Mouse (Mus musculus): ENCODE data around the gene Cx3cr1.

GRCm38 (mm10) chr9:119981183-119982179, 88.2 kb downstream of the Cx3cr1 start:
- TF ChIP-seq CTCF (IDR thresholded peaks at IDR 0.05; ENCODE audit: low read depth, low read length) (no peak), POLR2A (IDR thresholded peaks at IDR 0.05; ENCODE audit: insufficient read depth, low read length) (no peak)
